Mouse (Mus musculus) retina, embryonic 14.5 days (tissue): ENCODE results near the gene Ube3c.
"Not testable (repeated sequence)": the region's sequence is repeated elsewhere in the genome, so short reads cannot be mapped to it uniquely, and the experiment has no call there.

ENCODE experiments used
- DNase-seq: peaks from one replicate; pipeline ENCODE4 v3.0.0-alpha.2; 2015; ENCODE audit warnings: low spot score

Ube3c gene

DNA sequence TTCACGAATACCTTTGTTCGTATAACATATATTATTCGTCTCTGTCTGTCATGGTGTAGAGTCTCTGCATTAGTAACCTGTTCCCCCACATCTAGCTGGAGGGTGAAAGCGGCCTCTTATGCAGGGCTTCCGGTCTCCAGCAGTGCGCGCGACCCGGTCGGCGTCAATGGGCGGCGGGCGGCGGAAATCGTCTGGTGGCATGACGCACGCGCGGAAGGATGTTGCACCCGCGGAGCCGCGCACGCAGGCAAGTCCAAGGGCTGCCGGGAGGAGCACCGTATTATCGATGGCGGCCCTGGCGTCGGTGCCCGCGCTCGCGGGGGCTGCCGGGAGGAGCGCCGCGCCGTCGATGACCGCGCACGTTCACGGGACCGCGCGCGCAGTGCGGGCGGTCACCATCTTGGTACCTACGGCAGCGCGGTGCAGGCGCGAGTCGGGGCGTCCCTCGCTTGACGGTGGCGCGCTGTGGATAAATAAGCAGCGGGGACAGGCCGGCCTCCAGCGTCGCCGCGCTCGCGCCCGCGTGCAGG, at the start of gene Ube3c:
TSS of gene Ube3c (plus strand) at position 395 of the 530 bp plus-strand sequence.
- DNase-seq, result peak; percentile 96

DNA sequence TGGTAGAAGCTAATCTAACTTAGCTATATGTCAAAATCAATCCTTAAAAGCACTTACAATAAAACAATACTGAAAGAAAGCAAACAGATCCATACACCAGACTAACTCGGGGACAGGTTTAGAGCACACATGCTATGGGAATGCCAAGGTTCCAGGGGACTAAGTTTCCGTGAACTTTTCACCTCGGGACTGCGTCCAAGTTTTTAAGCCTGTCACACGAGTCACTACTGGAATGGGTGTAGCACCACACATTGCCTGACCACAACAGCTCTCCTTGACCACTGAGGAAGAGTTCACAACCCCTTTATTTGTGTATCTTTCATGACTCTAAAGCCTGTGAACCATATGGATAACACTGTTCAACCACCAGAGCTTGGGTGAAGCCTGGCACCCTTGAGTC, 8.9 kb upstream of the Ube3c start:
- no peak for DNase-seq

DNA sequence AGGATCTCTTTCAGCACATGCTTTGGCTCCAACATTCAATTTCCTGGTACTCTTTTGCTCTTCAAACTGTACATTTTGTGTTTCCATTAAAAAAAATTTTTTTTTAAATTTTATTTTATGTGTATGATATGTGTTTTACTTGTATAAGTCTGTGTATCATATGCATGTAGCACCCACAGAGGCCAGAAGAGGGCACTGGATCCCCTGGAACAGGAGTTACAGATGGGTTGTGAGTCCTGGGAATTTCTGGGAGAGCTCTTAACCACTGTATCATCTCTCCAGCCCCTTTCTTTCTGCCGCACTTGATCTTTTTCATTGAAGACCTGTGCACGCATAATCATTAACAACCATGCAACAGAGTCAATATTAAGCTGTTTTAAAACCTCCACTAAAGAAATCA, 8.4 kb upstream of the Ube3c start:
- DNase-seq, result no peak

DNA sequence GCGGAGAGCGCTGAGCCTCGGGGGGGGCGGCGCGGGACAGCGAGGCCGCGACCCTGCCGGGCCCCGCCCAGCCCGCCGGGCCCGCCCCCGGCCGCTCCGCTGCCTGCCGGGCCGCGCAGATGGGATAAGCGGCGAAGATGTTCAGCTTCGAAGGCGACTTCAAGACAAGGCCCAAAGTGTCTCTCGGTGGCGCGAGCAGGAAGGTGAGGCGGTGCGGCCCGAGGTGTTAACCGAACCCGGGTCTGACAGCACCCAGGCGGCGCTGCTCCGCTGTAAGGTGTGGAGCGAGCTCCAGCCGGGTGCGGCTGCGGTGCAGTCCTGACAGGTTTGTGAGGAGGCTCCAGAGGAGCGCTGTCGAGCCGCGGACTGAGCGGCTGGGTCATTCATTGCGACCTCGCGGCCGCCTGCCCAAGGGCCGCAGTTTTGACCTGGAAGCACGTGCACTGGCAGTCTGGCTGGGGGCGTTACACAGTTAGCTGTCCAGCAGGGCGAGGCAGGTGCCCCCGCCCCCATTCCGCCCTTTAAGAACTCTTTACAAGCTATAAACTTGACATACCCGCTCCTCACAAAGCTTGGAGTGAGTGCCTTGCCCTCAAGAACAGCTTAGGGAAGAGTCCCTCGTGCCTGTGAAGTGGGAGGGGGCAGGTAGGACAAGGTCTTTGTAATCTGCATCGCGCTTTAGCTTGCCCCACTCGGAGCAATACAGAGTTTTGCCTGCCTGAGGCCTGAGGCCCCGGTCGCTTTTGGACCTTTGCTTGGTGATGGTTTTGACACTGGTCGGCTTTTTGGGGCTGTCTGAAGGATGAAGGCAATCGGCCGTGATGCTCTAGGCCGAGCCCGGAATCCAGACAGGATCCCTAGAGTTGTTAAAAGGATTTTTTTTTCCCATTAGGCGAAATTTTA, 587 bp downstream of the Ube3c start:
- DNase-seq, result peak; percentile 66

DNA sequence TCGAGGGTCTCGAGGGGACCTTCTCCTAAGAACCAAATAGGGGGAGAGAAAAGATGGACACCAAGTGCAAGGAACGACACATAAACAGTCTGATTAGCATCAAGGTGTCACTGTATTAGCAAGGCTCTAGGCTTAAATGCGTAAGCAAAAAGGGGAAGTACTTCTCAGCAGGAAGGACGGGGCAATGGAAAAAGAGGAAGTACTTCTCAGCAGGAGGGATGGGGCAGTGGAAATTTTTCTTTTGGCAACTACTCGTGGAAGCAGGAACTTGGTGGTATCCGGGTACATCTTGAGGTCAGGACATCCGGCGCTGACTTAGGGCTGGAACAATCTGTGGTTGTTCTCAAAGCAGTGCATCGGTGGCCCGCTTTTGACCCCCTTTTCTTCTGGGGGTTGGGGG, 5.2 kb downstream of the Ube3c start:
- DNase-seq, result not testable (repeated sequence)

GRCm38 (mm10) chr5:29575085-29575484, 6.0 kb downstream of the Ube3c start:
- peak; percentile 1 for DNase-seq

DNA sequence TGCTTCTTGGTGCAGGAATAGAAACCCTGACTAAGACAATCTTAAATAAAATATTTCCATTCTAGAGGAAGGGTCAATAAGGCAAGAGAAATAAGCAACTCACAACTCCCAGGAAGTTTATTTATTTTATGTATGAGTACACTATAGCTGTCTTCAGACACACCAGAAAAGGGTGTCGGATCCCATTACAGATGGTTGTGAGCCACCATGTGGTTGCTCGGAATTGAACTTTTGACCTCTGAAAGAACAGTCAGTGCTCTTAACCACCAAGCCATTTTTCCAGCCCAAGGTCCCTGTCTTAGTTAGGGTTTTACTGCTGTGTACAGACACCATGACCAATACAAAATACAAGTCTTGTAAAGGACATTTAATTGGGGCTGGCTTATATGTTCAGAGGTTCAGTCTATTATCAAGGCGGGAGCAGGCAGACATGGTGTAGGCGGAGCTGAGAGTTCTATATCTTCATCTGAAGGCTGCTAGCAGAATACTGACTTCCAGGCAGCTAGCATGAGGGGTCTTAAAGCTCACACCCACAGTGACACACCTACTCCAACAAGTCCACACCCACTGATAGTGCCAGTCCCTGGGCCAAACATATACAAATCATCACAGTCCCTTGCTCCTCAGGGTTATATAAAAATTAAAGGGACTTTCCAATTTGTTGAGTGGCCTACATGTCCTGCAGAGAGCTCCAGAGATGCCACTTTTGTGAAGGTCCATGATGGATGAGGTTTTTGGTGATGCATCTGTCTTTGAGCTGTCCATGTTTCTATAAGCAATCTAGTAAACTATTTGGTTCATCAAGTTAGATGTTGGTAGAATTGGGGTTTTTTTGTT, 9.0 kb downstream of the Ube3c start:
- no peak for DNase-seq

- no peak for DNase-seq
Observed at GRCm38 (mm10) chr5:29583880-29584595, 15.0 kb downstream of the Ube3c start.

DNA sequence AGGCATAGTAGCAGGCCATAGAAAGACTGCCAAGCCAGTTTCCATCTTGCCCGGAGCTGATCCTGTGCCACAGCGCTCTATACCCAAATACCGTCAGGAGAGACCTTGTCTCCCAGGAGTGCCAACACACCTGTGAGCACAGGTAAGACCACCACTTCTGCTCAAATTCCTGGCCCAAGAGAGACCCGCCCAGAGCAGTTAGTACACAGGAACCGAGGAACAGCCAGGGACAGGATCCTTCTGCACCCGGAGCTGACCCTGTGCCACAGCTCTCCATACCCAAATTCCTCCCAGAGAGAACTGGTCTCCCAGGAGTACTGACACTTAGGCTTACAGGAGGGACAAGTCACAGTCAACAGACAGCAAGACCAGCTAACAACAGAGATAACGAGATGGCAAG, 23.1 kb downstream of the Ube3c start:
- DNase-seq, result not testable (repeated sequence)

DNA sequence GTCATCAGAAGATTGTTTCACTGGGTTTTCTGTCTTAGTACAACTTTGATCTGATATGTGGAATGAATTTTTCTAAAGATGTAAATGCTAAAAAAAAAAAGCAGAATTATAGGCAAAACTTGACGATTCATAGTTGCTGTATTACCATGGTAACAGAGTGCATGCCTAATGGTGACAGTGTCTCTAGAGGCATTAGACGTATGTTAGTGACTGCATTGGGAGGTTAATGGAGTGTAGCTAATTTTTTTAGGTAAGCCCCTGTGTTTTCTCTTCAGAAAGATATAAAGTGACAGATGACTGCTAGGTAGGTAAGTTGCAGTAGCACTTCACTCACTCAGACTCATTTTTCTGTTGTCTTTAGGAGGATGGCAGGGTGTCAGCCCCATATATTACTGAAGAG, 37.5 kb downstream of the Ube3c start:
- DNase-seq, result peak; percentile 31

- no peak for DNase-seq
Observed at GRCm38 (mm10) chr5:29625610-29626009, 56.6 kb downstream of the Ube3c start.

DNA sequence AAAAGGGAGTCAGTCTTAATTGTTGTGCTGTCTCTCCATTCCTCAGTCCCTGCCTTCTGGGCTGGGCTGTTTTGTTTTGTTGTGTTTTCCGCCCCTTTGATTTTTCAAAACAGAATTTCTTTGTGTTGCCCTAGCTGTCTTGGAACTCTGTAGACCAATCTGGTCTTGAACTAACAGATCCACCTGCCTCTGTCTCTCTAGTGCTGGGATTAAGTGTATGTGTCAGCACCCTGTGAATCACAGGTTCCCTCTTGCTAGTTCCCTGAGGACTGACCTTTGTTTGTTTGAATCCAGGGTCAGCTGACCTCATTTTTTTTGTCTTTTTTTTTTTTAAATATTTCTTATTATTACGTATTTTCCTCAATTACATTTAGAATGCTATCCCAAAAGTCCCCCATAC, 60.9 kb downstream of the Ube3c start:
- no peak for DNase-seq

DNA sequence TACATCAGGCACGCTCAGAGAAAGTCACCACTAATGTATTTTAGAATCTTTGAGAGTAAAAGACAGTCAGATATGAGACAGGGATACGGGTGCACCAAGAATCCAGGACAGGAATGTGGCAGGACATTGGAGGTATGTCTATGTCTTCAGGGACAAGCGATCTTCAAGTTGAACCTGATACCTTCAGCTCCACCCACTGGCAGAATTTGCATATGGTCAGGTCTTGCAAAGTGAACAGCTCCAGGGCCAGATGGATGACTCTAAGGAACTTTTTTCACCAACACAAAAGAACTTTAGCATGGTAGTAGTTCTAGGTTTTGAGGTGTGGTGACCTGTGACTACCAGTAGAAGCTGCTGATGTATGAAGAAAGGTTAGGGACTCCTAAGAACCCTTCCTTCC, 62.7 kb downstream of the Ube3c start:
- no peak for DNase-seq

- no peak for DNase-seq
Observed at GRCm38 (mm10) chr5:29636298-29636697, 67.3 kb downstream of the Ube3c start.

GRCm38 (mm10) chr5:29636884-29637283, 67.8 kb downstream of the Ube3c start:
- no peak for DNase-seq

DNA sequence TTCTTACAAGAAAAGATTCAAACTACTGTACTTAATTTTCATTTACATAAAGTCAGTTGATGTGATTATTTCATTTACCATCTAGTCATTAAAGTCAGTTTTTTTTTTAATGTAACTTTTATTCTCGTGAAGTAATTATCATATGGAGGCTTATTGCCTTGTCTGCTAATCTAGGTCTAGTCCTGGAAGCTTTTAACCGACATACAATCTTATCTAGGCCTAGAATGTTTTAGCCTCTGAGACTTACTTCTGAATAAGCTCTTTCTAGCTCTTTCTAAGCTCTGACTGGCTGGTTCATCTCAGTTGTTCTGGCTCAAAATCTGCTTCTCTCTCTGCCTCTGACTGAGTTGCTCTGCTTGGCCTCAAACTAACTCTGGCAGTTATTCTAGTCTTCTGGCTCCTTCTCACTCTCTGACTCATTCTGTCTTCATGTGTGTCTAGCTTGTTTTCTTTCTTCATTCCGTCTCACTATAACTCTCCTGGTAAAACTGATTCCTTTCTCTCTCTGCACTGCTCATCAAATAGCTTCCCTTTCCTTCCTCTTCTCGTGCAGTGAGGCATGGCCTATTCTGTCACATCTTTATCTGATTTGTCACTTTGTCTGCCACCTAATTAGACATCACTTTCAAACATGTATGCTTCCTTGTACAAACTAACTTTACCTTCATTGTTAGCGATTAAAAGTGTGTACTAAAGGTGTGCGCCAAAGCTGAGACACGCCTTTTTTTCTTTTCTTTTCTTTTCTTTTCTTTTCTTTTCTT, 72.3 kb downstream of the Ube3c start:
- DNase-seq, result no peak

GRCm38 (mm10) chr5:29651696-29652095, 82.7 kb downstream of the Ube3c start:
- DNase-seq, result no peak

DNA sequence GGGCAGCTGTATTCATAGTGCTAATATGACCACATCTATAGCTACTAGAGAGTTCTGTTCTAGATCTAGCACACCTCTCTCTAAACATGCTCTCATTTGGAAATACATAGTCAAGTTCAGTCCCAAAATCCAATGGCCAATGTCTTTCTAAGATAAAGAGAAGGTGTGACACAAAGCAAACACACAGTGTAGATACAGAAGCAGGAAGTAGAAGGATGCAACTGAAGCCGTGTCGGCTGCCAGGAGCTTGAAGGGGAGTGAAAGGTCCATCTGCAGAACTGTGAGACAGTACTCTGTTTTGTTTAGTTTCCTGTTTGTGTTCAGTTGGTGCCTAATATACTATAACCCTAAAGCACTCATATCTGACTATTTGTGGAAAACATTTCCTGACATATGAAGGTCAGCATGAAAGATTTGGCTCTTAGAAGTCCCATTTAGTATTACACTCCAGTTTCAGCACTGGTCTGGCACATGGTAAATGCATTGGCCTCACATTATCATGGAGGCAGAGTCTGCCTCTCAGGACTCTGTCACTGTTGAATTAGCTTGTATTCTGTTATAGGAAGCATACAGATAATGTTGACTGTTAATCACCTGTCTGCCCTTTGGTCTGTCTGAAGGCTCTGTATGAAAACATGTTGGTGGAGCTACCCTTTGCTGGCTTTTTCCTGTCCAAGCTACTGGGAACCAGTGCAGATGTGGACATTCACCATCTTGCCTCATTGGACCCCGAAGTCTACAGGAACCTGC, 88.7 kb downstream of the Ube3c start:
- no peak for DNase-seq

- DNase-seq, result not testable (repeated sequence)
Observed at GRCm38 (mm10) chr5:29661246-29661645, 92.2 kb downstream of the Ube3c start.

- no peak for DNase-seq
Observed at GRCm38 (mm10) chr5:29665391-29665790, 96.3 kb downstream of the Ube3c start.

- DNase-seq, result no peak
Observed at GRCm38 (mm10) chr5:29672551-29672950, 103.5 kb downstream of the Ube3c start.
